9 mouse cellular contexts compared by ENCODE assay signal in the genomic region with DNA sequence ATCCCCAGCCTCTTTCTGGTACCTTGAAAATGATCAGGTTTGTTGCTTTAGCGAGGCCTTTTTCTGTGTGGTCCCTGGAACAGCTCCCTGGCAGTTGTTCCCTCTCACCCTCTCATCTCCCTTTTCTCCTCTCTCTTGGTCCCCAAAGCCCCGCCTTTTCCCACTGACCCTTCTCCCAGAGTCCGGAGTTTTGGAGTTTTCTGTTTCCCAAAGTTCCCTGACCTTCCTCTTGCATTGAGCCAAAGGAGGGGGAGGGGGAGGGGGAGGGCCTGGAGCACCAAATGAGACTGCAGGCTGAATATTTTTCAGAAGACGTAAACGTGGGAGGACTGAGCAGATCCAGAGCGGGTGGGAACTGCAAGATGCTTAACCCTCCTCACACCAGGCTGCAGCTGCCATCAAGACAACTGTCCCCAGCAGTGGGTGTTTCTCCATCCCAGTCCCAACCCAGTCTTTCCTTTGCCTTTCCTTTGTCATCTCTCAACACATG. TPM values are rescaled to one million over a fixed set of nuclear protein-coding genes. Genes with fewer than 3 reads are reported as not detected.
A peak's percentile ranks its signal among the peaks of the same experiment; 100 is the strongest.
DNase-seq lines count a peak whose midpoint lies in the region; ATAC-seq and TF ChIP-seq lines count a peak whose summit lies in the region.
"Had no signal": no experiment of that assay in that cellular context is flagged by ENCODE, and none has a peak within 500 bp of the region (broad histone marks: within the 10 kb centered on the region; RNA-seq: fewer than 3 reads in every experiment).

A gene (minus strand): TSS at position 218 of the 490 bp plus-strand sequence.

- H3K36me3 ChIP-seq in embryonic facial prominence, embryonic 14.5 days (ENCODE audit: control insufficient read depth, insufficient read depth, low read length): no peaks in the 10 kb centered on the region
- peaks cover 2% of the 10 kb centered on the region; the same call in 1 of the 2 replicates for H3K36me3 ChIP-seq in stomach, postnatal 0 days (ENCODE audit: control insufficient read depth, insufficient read depth, low read length)

- no peak within 1 kb of the TSS for H3K9ac ChIP-seq in embryonic facial prominence, embryonic 14.5 days (ENCODE audit: low read depth, low read length)
- H3K9ac ChIP-seq in stomach, postnatal 0 days (ENCODE audit: low read length): peak within 1 kb of the TSS; percentile 54
- H3K9ac ChIP-seq: neural tube, embryonic 12.5 days had no signal

- ATAC-seq in embryonic facial prominence, embryonic 14.5 days (ENCODE audit: low read depth): peak; percentile 45; the same call in 1 of the 2 replicates
- ATAC-seq in stomach, postnatal 0 days (ENCODE audit: low FRiP score, low TSS enrichment): peak; percentile 63; the same call in 1 of the 2 replicates
- no peak for ATAC-seq in cerebellum, adult (ENCODE audit: insufficient number of reproducible peaks, low FRiP score, low TSS enrichment)

- H3K4me2 ChIP-seq in embryonic facial prominence, embryonic 14.5 days (ENCODE audit: low read depth, low read length): 0 out of 2 replicates have a peak within 1 kb of the TSS, but pooled peaks have one; percentile 12
- H3K4me2 ChIP-seq in stomach, postnatal 0 days (replicated peaks; ENCODE audit: low read depth): peak within 1 kb of the TSS; percentile 47
- H3K4me2 ChIP-seq: neural tube, embryonic 12.5 days had no signal

- no peak for TF ChIP-seq EP300 in stomach, postnatal 0 days (optimal IDR thresholded peaks at IDR 0.05)

- no peaks in the 10 kb centered on the region for H3K27me3 ChIP-seq in embryonic facial prominence, embryonic 14.5 days (replicated peaks; ENCODE audit: control insufficient read depth, insufficient read depth, low read length)
- H3K27me3 ChIP-seq in stomach, postnatal 0 days (ENCODE audit: control insufficient read depth, insufficient read depth, low read length): no peaks in the 10 kb centered on the region
- H3K27me3 ChIP-seq: neural tube, embryonic 12.5 days had no signal

- WGBS in embryonic facial prominence, embryonic 14.5 days: 18% methylated on average over 6 of the region's 6 CpGs
- WGBS in stomach, postnatal 0 days: 21% methylated on average over 6 of the region's 6 CpGs

- peak within 1 kb of the TSS; percentile 46 for H3K27ac ChIP-seq in embryonic facial prominence, embryonic 14.5 days (replicated peaks; ENCODE audit: low read depth, low read length)
- H3K27ac ChIP-seq in stomach, postnatal 0 days (replicated peaks): peak within 1 kb of the TSS; percentile 78
- H3K27ac ChIP-seq: neural tube, embryonic 12.5 days had no signal

- no peak within 1 kb of the TSS for H3K4me3 ChIP-seq in embryonic facial prominence, embryonic 14.5 days (ENCODE audit: low read depth, low read length)
- peak within 1 kb of the TSS; percentile 33 for H3K4me3 ChIP-seq in stomach, postnatal 0 days (ENCODE audit: low read depth, low read length)
- H3K4me3 ChIP-seq: neural tube, embryonic 12.5 days had no signal

- no peaks in the 10 kb centered on the region for H3K9me3 ChIP-seq in embryonic facial prominence, embryonic 14.5 days (ENCODE audit: control insufficient read depth, low read length)
- H3K9me3 ChIP-seq in stomach, postnatal 0 days (ENCODE audit: control insufficient read depth, low read length): no peaks in the 10 kb centered on the region
- H3K9me3 ChIP-seq: neural tube, embryonic 12.5 days had no signal

- no peak for DNase-seq in layer of hippocampus, adult 8-10 months (ENCODE audit: low spot score in 2 of 2)
- DNase-seq in layer of hippocampus, adult 9-11 months: no peak
- peak; percentile 75 for DNase-seq in embryonic facial prominence, embryonic 14.5 days (ENCODE audit: low spot score)
- DNase-seq in heart, postnatal 36 days: peak; percentile 51 to 64
- no peak for DNase-seq in left cerebral cortex, postnatal 36 days (ENCODE audit: low spot score in 2 of 2)
- peak; percentile 53 for DNase-seq in stomach, postnatal 0 days (ENCODE audit: low spot score)
- DNase-seq in spleen, adult 12 weeks (ENCODE audit: low spot score): no peak

- peaks cover 10% of the 10 kb centered on the region for H3K4me1 ChIP-seq in embryonic facial prominence, embryonic 14.5 days (ENCODE audit: control insufficient read depth, insufficient read depth, low read length)
- H3K4me1 ChIP-seq in stomach, postnatal 0 days (replicated peaks; ENCODE audit: control insufficient read depth, insufficient read depth): 0 out of 2 replicates have a peak, but pooled peaks cover 3% of the 10 kb centered on the region
- H3K4me1 ChIP-seq: neural tube, embryonic 12.5 days had no signal

- TF ChIP-seq CTCF in stomach, postnatal 0 days (IDR thresholded peaks at IDR 0.05; ENCODE audit: low read depth): no peak

- intact Hi-C loops in heart, postnatal 36 days (cut with DNase I): loop anchor here (2.0 kb wide), 1 partner anchor 18 kb away; a partner anchor contains a TSS
- intact Hi-C loops in left cerebral cortex, postnatal 36 days (cut with DNase I): no loop called here

RNA-seq across cellular contexts. Expression of the gene that starts here (rescaled TPM):
- total RNA-seq in layer of hippocampus, adult 8-10 months (2022): 10 to 100 TPM; 16.6 to 32.1 (median 21.9) TPM
- polyA plus RNA-seq in embryonic facial prominence, embryonic 14.5 days (2014; fragmentation: Nextera tagmentation; extraction: Ambion mirVana): 21.9 and 29.1 TPM in 2 replicates
- 100 to 1,000 TPM in 1 of 2 experiments, 10 to 100 TPM in 1; 70.4 to 101 TPM for total RNA-seq in heart, postnatal 36 days (2021)
- total RNA-seq in left cerebral cortex, postnatal 36 days (2021): 10 to 100 TPM; 12.5 to 13.1 TPM
- 273 and 283 TPM in 2 replicates for polyA plus RNA-seq in stomach, postnatal 0 days (2015; fragmentation: Nextera tagmentation; extraction: Ambion mirVana)

Comparison
In these comparisons a context has a peak if more than half of its experiments do, and no peak if none do; other contexts are left out.
1. DNase-seq: peak in embryonic facial prominence, embryonic 14.5 days (single experiment), heart, postnatal 36 days (2 of 2) and stomach, postnatal 0 days (single experiment); none in layer of hippocampus, adult 8-10 months (0 of 2), layer of hippocampus, adult 9-11 months (single experiment), left cerebral cortex, postnatal 36 days (0 of 2) and spleen, adult 12 weeks (single experiment).